Mouse (Mus musculus): Measurements from ENCODE around the gene Naaladl2. TPM values are rescaled to one million over a fixed set of nuclear protein-coding genes. Genes with fewer than 3 reads are reported as not detected.

The Naaladl2 gene
- total RNA-seq, 1 experiment: under 0.01 TPM

DNA sequence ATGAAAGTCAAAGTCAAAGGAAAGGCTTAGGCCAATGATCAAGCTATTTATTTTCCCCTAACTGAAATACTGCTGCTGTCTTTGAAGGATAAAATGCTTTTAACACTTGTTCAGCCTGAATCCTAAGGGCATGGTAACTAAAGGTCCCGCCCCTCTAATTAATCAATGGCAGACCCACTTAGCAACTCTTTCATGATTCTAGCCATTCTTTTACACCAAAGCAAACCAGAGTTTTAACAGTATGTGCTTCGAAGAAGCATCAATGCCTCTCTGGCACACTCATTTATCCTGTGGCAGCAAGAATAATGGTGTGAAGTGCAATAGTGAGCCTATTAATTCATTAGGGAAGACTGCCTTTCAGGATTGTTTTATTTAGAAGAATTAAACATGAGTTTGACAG is 151.5 kb downstream of the Naaladl2 start:
- no peak for DNase-seq (ENCODE audit: low read depth, low spot score)
- TF ChIP-seq CHD2 (IDR thresholded peaks at IDR 0.05; ENCODE audit: low read depth, low read length): no peak
- no peak for TF ChIP-seq HCFC1 (IDR thresholded peaks at IDR 0.05; ENCODE audit: borderline replicate concordance, insufficient read depth, low read length)
- no peak for TF ChIP-seq ZC3H11A (IDR thresholded peaks at IDR 0.05; ENCODE audit: borderline replicate concordance, low read depth, low read length)
- no peak for TF ChIP-seq MAFK (IDR thresholded peaks at IDR 0.05; ENCODE audit: insufficient read depth, low read depth, low read length)
- TF ChIP-seq ZNF384 (IDR thresholded peaks at IDR 0.05; ENCODE audit: low read depth, low read length): no peak
- Histone ChIP-seq H3K9me3 (ENCODE audit: control insufficient read depth, insufficient read depth, low read depth, low read length) (no peaks in the 10 kb centered on the region), H3K4me1 (ENCODE audit: control insufficient read depth in 2 of 2, insufficient read depth in 2 of 2, low read length in 2 of 2, poor library complexity in 1 of 2) (no peaks in the 10 kb centered on the region), H3K36me3 (ENCODE audit: control insufficient read depth, insufficient read depth, low read length, poor library complexity, severe bottlenecking) (no peaks in the 10 kb centered on the region), H3K4me3 (ENCODE audit: insufficient read depth in 1 of 2, low read depth in 1 of 2, low read length in 2 of 2, poor library complexity in 1 of 2, severe bottlenecking in 1 of 2) (no peak overlapping the region), H3K9ac (ENCODE audit: insufficient read depth, low read depth, low read length, poor library complexity, severe bottlenecking) (no peak overlapping the region), H3K27ac (ENCODE audit: insufficient read depth, low read depth, low read length, poor library complexity, severe bottlenecking) (no peak overlapping the region)
- in situ Hi-C loops (cut with MboI; ENCODE audit: low sequenced_read_pairs in 2 of 2, unreplicated experiment in 2 of 2): no loop called here

DNA sequence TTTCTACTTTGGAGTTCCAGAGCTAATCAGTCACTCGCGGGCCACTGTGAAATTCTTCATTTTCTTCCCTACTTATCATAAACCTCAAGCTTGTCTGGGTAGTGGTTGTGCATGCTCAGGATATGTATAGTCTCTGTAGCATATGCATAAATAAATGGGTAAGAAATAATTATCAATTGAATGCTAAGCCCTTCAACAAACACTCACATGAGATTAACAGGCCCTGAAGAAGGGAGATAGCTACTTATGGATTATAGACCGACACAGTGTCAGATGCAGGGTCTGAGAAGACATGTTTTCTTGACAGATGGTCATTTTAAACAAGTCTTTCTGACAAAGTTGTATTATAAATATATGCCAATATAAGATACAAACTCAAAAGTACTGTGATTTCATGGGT is 152.0 kb downstream of the Naaladl2 start:
- in situ Hi-C loops (cut with MboI; ENCODE audit: low sequenced_read_pairs in 2 of 2, unreplicated experiment in 2 of 2): no loop called here
- H3K4me3 ChIP-seq (ENCODE audit: insufficient read depth in 1 of 2, low read depth in 1 of 2, low read length in 2 of 2, poor library complexity in 1 of 2, severe bottlenecking in 1 of 2): no peak overlapping the region

DNA sequence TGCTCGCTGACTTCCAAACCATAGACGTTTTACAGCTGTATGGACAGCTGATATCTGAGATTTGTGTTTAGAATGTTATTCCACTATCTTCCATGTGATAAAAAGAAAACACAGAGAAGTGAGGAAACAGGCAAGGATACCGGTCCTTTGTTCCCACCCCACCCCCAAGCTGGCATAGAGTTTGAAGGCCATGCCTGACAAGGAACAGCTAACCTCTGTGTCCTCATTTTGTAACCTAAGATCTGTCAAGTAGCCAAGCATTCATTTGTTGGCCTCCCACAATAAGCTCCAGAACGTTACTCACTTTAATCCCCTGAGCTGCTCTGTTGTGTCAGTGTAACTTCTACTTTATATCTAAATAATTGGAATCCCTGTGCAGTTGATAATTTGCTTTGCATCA is 161.9 kb downstream of the Naaladl2 start:
- in situ Hi-C loops (cut with MboI; ENCODE audit: low sequenced_read_pairs in 2 of 2, unreplicated experiment in 2 of 2): no loop called here
- Histone ChIP-seq H3K4me3 (ENCODE audit: insufficient read depth in 1 of 2, low read depth in 1 of 2, low read length in 2 of 2, poor library complexity in 1 of 2, severe bottlenecking in 1 of 2) (no peak overlapping the region), H3K27ac (ENCODE audit: insufficient read depth, low read depth, low read length, poor library complexity, severe bottlenecking) (no peak overlapping the region), H3K36me3 (ENCODE audit: control insufficient read depth, insufficient read depth, low read length, poor library complexity, severe bottlenecking) (no peaks in the 10 kb centered on the region), H3K9ac (ENCODE audit: insufficient read depth, low read depth, low read length, poor library complexity, severe bottlenecking) (no peak overlapping the region), H3K4me1 (ENCODE audit: control insufficient read depth in 2 of 2, insufficient read depth in 2 of 2, low read length in 2 of 2, poor library complexity in 1 of 2) (no peaks in the 10 kb centered on the region), H3K9me3 (ENCODE audit: control insufficient read depth, insufficient read depth, low read depth, low read length) (no peaks in the 10 kb centered on the region)
- no peak for TF ChIP-seq MAFK (IDR thresholded peaks at IDR 0.05; ENCODE audit: insufficient read depth, low read depth, low read length)
- no peak for TF ChIP-seq ZC3H11A (IDR thresholded peaks at IDR 0.05; ENCODE audit: borderline replicate concordance, low read depth, low read length)
- TF ChIP-seq HCFC1 (IDR thresholded peaks at IDR 0.05; ENCODE audit: borderline replicate concordance, insufficient read depth, low read length): no peak
- no peak for TF ChIP-seq CHD2 (IDR thresholded peaks at IDR 0.05; ENCODE audit: low read depth, low read length)
- TF ChIP-seq ZNF384 (IDR thresholded peaks at IDR 0.05; ENCODE audit: low read depth, low read length): no peak
- DNase-seq (ENCODE audit: low read depth, low spot score): no peak

More for the DNA sequence above, 152.0 kb downstream of the Naaladl2 start:
- no peak for DNase-seq (ENCODE audit: low read depth, low spot score)
- H3K9me3 ChIP-seq (ENCODE audit: control insufficient read depth, insufficient read depth, low read depth, low read length): no peaks in the 10 kb centered on the region
- H3K4me1 ChIP-seq (ENCODE audit: control insufficient read depth in 2 of 2, insufficient read depth in 2 of 2, low read length in 2 of 2, poor library complexity in 1 of 2): no peaks in the 10 kb centered on the region
- H3K27ac ChIP-seq (ENCODE audit: insufficient read depth, low read depth, low read length, poor library complexity, severe bottlenecking): no peak overlapping the region
- H3K36me3 ChIP-seq (ENCODE audit: control insufficient read depth, insufficient read depth, low read length, poor library complexity, severe bottlenecking): no peaks in the 10 kb centered on the region
- no peak overlapping the region for H3K9ac ChIP-seq (ENCODE audit: insufficient read depth, low read depth, low read length, poor library complexity, severe bottlenecking)
- TF ChIP-seq HCFC1 (IDR thresholded peaks at IDR 0.05; ENCODE audit: borderline replicate concordance, insufficient read depth, low read length): no peak
- no peak for TF ChIP-seq CHD2 (IDR thresholded peaks at IDR 0.05; ENCODE audit: low read depth, low read length)
- no peak for TF ChIP-seq ZNF384 (IDR thresholded peaks at IDR 0.05; ENCODE audit: low read depth, low read length)

DNA sequence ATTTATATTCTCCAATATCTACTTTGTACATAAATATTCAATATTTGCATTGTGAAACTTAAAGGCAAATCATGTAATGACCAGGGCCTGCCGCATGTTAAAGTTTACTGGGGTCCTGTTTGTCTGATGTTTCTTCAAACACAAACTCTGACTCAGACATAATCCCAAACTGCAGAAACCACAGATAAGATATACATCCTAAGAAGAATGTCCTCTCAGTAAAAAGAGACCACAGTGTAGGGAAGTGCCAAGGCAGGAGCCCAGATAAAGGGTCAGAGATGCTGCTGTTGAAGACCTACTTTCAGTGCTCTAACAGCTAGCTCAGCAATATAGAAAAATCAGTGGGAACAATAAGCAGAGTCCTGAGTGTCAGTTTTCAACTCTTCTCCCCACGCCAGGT is 201.9 kb downstream of the Naaladl2 start:
- no peak for TF ChIP-seq ZC3H11A (IDR thresholded peaks at IDR 0.05; ENCODE audit: borderline replicate concordance, low read depth, low read length)
- TF ChIP-seq CHD2 (IDR thresholded peaks at IDR 0.05; ENCODE audit: low read depth, low read length): no peak
- no peak for TF ChIP-seq MAFK (IDR thresholded peaks at IDR 0.05; ENCODE audit: insufficient read depth, low read depth, low read length)
- TF ChIP-seq HCFC1 (IDR thresholded peaks at IDR 0.05; ENCODE audit: borderline replicate concordance, insufficient read depth, low read length): no peak
- no peak for TF ChIP-seq ZNF384 (IDR thresholded peaks at IDR 0.05; ENCODE audit: low read depth, low read length)
- in situ Hi-C loops (cut with MboI; ENCODE audit: low sequenced_read_pairs in 2 of 2, unreplicated experiment in 2 of 2): no loop called here
- no peak for DNase-seq (ENCODE audit: low read depth, low spot score)
- H3K27ac ChIP-seq (ENCODE audit: insufficient read depth, low read depth, low read length, poor library complexity, severe bottlenecking): no peak overlapping the region
- H3K9ac ChIP-seq (ENCODE audit: insufficient read depth, low read depth, low read length, poor library complexity, severe bottlenecking): no peak overlapping the region
- H3K4me3 ChIP-seq (ENCODE audit: insufficient read depth in 1 of 2, low read depth in 1 of 2, low read length in 2 of 2, poor library complexity in 1 of 2, severe bottlenecking in 1 of 2): no peak overlapping the region
- no peaks in the 10 kb centered on the region for H3K36me3 ChIP-seq (ENCODE audit: control insufficient read depth, insufficient read depth, low read length, poor library complexity, severe bottlenecking)
- H3K4me1 ChIP-seq (ENCODE audit: control insufficient read depth in 2 of 2, insufficient read depth in 2 of 2, low read length in 2 of 2, poor library complexity in 1 of 2): no peaks in the 10 kb centered on the region
- no peaks in the 10 kb centered on the region for H3K9me3 ChIP-seq (ENCODE audit: control insufficient read depth, insufficient read depth, low read depth, low read length)

- no peak for DNase-seq (ENCODE audit: low read depth, low spot score)
- Histone ChIP-seq H3K9ac (ENCODE audit: insufficient read depth, low read depth, low read length, poor library complexity, severe bottlenecking) (no peak overlapping the region), H3K4me1 (ENCODE audit: control insufficient read depth in 2 of 2, insufficient read depth in 2 of 2, low read length in 2 of 2, poor library complexity in 1 of 2) (no peaks in the 10 kb centered on the region), H3K4me3 (ENCODE audit: insufficient read depth in 1 of 2, low read depth in 1 of 2, low read length in 2 of 2, poor library complexity in 1 of 2, severe bottlenecking in 1 of 2) (no peak overlapping the region), H3K36me3 (ENCODE audit: control insufficient read depth, insufficient read depth, low read length, poor library complexity, severe bottlenecking) (no peaks in the 10 kb centered on the region), H3K27ac (ENCODE audit: insufficient read depth, low read depth, low read length, poor library complexity, severe bottlenecking) (no peak overlapping the region), H3K9me3 (ENCODE audit: control insufficient read depth, insufficient read depth, low read depth, low read length) (no peaks in the 10 kb centered on the region)
- in situ Hi-C loops (cut with MboI; ENCODE audit: low sequenced_read_pairs in 2 of 2, unreplicated experiment in 2 of 2): no loop called here
- TF ChIP-seq HCFC1 (IDR thresholded peaks at IDR 0.05; ENCODE audit: borderline replicate concordance, insufficient read depth, low read length): no peak
- no peak for TF ChIP-seq ZNF384 (IDR thresholded peaks at IDR 0.05; ENCODE audit: low read depth, low read length)
- TF ChIP-seq CHD2 (IDR thresholded peaks at IDR 0.05; ENCODE audit: low read depth, low read length): no peak
- TF ChIP-seq ZC3H11A (IDR thresholded peaks at IDR 0.05; ENCODE audit: borderline replicate concordance, low read depth, low read length): no peak
- TF ChIP-seq MAFK (IDR thresholded peaks at IDR 0.05; ENCODE audit: insufficient read depth, low read depth, low read length): no peak
Observed at GRCm38 (mm10) chr3:24938507-24939182, 205.4 kb downstream of the Naaladl2 start.
